Comparison of ENCODE assay signal across 21 mouse cellular contexts in genomic region chr11:18262901-18263300, GRCm38 (mm10).
"Had no signal": no experiment of that assay in that cellular context is flagged by ENCODE, and none has a peak within 500 bp of the region (broad histone marks: within the 10 kb centered on the region; RNA-seq: fewer than 3 reads in every experiment).

No protein-coding gene starts in this region.

- H3K4me3 ChIP-seq: kidney, embryonic 15.5 days; limb, embryonic 10.5 days; limb, embryonic 13.5 days; liver, embryonic 12.5 days; liver, embryonic 15.5 days; midbrain, embryonic 12.5 days; midbrain, embryonic 15.5 days; neural tube, embryonic 12.5 days; neural tube, embryonic 15.5 days had no signal

- DNase-seq: kidney, adult 8-10 months; kidney, postnatal 14 days; kidney, postnatal 4 days; liver; lung, adult 18-20 months; lung, postnatal 14 days; retina, postnatal 1 day; right cerebral cortex, postnatal 25 days; thymus, postnatal 25 days had no signal

- ATAC-seq: intestine, postnatal 0 days; liver, embryonic 12.5 days; midbrain, embryonic 15.5 days had no signal

- H3K27ac ChIP-seq: kidney, embryonic 15.5 days; limb, embryonic 10.5 days; limb, embryonic 13.5 days; liver, embryonic 12.5 days; liver, embryonic 15.5 days; macrophage; midbrain, embryonic 12.5 days; midbrain, embryonic 15.5 days; neural tube, embryonic 12.5 days; neural tube, embryonic 15.5 days; stomach, postnatal 0 days had no signal
